Mouse (Mus musculus): ENCODE results near the gene Vsig8. TPM values are rescaled to one million over a fixed set of nuclear protein-coding genes. Genes with fewer than 3 reads are reported as not detected.

The Vsig8 gene
- polyA plus RNA-seq, 1 experiment from 2014 or later: 0.05 TPM

GRCm38 (mm10) chr1:172585612-172586567 is 30.2 kb downstream of the Vsig8 start:
- no peak for ATAC-seq (ENCODE audit: low read depth)
- Histone ChIP-seq H3K27ac (ENCODE audit: low read length) (no peak overlapping the region), H3K4me3 (ENCODE audit: low read depth, low read length) (no peak overlapping the region), H3K9me3 (replicated peaks; ENCODE audit: control insufficient read depth, low read length) (no peaks in the 10 kb centered on the region), H3K9ac (ENCODE audit: low read depth, low read length) (no peak overlapping the region), H3K27me3 (ENCODE audit: control insufficient read depth, insufficient read depth, low read depth, low read length) (no peaks in the 10 kb centered on the region; the same call in 1 of the 2 replicates), H3K4me1 (ENCODE audit: control insufficient read depth, low read depth, low read length) (no peaks in the 10 kb centered on the region), H3K4me2 (ENCODE audit: low read depth, low read length) (no peak overlapping the region), H3K36me3 (ENCODE audit: control insufficient read depth, insufficient read depth) (no peaks in the 10 kb centered on the region)
- WGBS (ENCODE audit: insufficient replicate concordance): 43% methylated on average over 26 of the region's 26 CpGs

GRCm38 (mm10) chr1:172590385-172590784 is 34.6 kb downstream of the Vsig8 start, which contains the start of gene Slamf8:
Slamf8 (minus strand) TSS chr1:172590568.
- 55% methylated on average over 7 of the region's 7 CpGs for WGBS (ENCODE audit: insufficient replicate concordance)
- H3K36me3 ChIP-seq (ENCODE audit: control insufficient read depth, insufficient read depth): no peaks in the 10 kb centered on the region
- no peak within 1 kb of the TSS for H3K27ac ChIP-seq (ENCODE audit: low read length)
- ATAC-seq (ENCODE audit: low read depth): no peak
- H3K4me1 ChIP-seq (ENCODE audit: control insufficient read depth, low read depth, low read length): no peaks in the 10 kb centered on the region
- no peaks in the 10 kb centered on the region; the same call in 1 of the 2 replicates for H3K27me3 ChIP-seq (ENCODE audit: control insufficient read depth, insufficient read depth, low read depth, low read length)
- H3K9ac ChIP-seq (ENCODE audit: low read depth, low read length): no peak within 1 kb of the TSS
- H3K4me3 ChIP-seq (ENCODE audit: low read depth, low read length): no peak within 1 kb of the TSS
- H3K4me2 ChIP-seq (ENCODE audit: low read depth, low read length): no peak within 1 kb of the TSS
- no peaks in the 10 kb centered on the region for H3K9me3 ChIP-seq (replicated peaks; ENCODE audit: control insufficient read depth, low read length)

DNA sequence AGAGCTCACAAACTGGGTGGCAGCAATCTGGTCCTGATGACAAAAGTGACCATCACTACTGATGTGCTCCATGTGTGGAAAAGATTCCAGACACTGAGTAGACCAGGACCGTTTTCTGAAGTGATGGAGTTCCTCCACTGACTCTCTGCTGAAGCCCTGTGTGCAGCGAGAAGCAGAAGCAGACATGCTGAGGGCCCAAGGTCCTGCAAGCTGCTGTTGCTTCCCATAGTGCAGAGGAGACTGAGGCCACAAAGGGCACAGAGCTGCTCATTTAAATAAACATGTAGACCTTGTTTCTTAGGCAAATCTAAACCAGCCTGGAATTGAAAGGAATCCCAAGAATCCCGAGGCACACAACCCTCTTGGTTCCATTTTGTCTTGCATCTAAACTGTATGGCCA is 37.6 kb downstream of the Vsig8 start:
- no peaks in the 10 kb centered on the region for H3K4me1 ChIP-seq (ENCODE audit: control insufficient read depth, low read depth, low read length)
- no peak overlapping the region for H3K27ac ChIP-seq (ENCODE audit: low read length)
- H3K36me3 ChIP-seq (ENCODE audit: control insufficient read depth, insufficient read depth): no peaks in the 10 kb centered on the region
- WGBS (ENCODE audit: insufficient replicate concordance): 41% methylated on average over 3 of the region's 3 CpGs
- no peaks in the 10 kb centered on the region for H3K27me3 ChIP-seq (ENCODE audit: control insufficient read depth, insufficient read depth, low read depth, low read length)
- H3K9me3 ChIP-seq (replicated peaks; ENCODE audit: control insufficient read depth, low read length): no peaks in the 10 kb centered on the region
- no peak overlapping the region for H3K4me3 ChIP-seq (ENCODE audit: low read depth, low read length)
- ATAC-seq (ENCODE audit: low read depth): no peak
- no peak overlapping the region for H3K4me2 ChIP-seq (ENCODE audit: low read depth, low read length)
- no peak overlapping the region for H3K9ac ChIP-seq (ENCODE audit: low read depth, low read length)

- Histone ChIP-seq H3K4me1 (ENCODE audit: control insufficient read depth, low read depth, low read length) (no peaks in the 10 kb centered on the region), H3K4me2 (ENCODE audit: low read depth, low read length) (no peak overlapping the region), H3K27me3 (ENCODE audit: control insufficient read depth, insufficient read depth, low read depth, low read length) (no peaks in the 10 kb centered on the region), H3K27ac (ENCODE audit: low read length) (no peak overlapping the region), H3K36me3 (ENCODE audit: control insufficient read depth, insufficient read depth) (no peaks in the 10 kb centered on the region), H3K9me3 (replicated peaks; ENCODE audit: control insufficient read depth, low read length) (no peaks in the 10 kb centered on the region), H3K4me3 (ENCODE audit: low read depth, low read length) (no peak overlapping the region), H3K9ac (ENCODE audit: low read depth, low read length) (no peak overlapping the region)
- WGBS (ENCODE audit: insufficient replicate concordance): 28% methylated on average over 2 of the region's 2 CpGs
- no peak for ATAC-seq (ENCODE audit: low read depth)
Observed at GRCm38 (mm10) chr1:172593956-172594355, 38.2 kb downstream of the Vsig8 start.

DNA sequence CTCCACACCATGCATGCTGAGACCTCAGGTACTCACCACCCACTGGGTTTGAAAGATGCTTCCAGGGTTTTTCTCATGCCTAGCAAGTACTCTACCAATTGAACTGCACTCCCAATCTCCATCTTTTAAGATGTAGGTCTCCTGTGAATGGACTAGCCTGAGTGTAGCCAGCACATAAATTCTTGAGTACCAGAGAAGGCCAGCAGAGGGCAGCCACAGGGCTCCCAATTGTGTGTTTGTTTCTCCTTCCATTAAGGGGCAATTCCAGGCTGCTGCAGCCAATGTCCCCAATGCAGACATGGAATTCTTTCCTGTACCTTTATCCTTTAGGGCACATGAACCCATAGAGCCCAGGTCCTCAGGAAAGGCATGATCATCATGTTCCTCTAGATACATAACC is 38.8 kb downstream of the Vsig8 start:
- H3K4me1 ChIP-seq (ENCODE audit: control insufficient read depth, low read depth, low read length): no peaks in the 10 kb centered on the region
- no peaks in the 10 kb centered on the region for H3K27me3 ChIP-seq (ENCODE audit: control insufficient read depth, insufficient read depth, low read depth, low read length)
- no peaks in the 10 kb centered on the region for H3K9me3 ChIP-seq (replicated peaks; ENCODE audit: control insufficient read depth, low read length)
- no peak overlapping the region for H3K27ac ChIP-seq (ENCODE audit: low read length)
- no peak overlapping the region for H3K4me2 ChIP-seq (ENCODE audit: low read depth, low read length)
- H3K4me3 ChIP-seq (ENCODE audit: low read depth, low read length): no peak overlapping the region
- no peak overlapping the region for H3K9ac ChIP-seq (ENCODE audit: low read depth, low read length)
- no peaks in the 10 kb centered on the region for H3K36me3 ChIP-seq (ENCODE audit: control insufficient read depth, insufficient read depth)
- ATAC-seq (ENCODE audit: low read depth): no peak

DNA sequence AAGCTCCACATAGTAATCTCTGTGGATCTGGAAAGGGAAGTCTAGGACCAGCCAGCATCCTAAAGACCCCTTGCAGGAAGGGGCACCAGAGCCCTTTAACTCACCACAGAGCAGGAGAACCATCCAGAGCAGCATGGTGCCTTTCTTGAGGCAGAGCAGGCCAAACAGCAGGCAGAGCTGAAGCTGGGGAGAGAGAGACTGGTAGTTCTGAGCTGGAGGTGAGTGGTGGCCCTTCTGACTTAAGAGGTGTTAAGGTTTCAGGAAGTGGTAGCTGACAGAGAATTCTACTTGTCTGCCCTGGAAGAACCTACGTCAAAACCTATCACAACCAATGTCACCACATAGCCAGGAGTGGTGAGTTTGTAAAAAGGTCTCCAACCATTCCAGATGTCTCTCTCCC is 46.6 kb downstream of the Vsig8 start, which contains the start of gene Fcrl6:
Gene Fcrl6, minus strand, starts transcription at position 226 of the 400 bp plus-strand sequence.
- Histone ChIP-seq H3K4me2 (ENCODE audit: low read depth, low read length) (no peak within 1 kb of the TSS), H3K27me3 (ENCODE audit: control insufficient read depth, insufficient read depth, low read depth, low read length) (no peaks in the 10 kb centered on the region), H3K27ac (ENCODE audit: low read length) (no peak within 1 kb of the TSS), H3K4me3 (ENCODE audit: low read depth, low read length) (no peak within 1 kb of the TSS), H3K9me3 (replicated peaks; ENCODE audit: control insufficient read depth, low read length) (no peaks in the 10 kb centered on the region), H3K36me3 (ENCODE audit: control insufficient read depth, insufficient read depth) (no peaks in the 10 kb centered on the region), H3K4me1 (ENCODE audit: control insufficient read depth, low read depth, low read length) (no peaks in the 10 kb centered on the region), H3K9ac (ENCODE audit: low read depth, low read length) (no peak within 1 kb of the TSS)
- WGBS (ENCODE audit: insufficient replicate concordance): 31% methylated on average over 1 of the region's 1 CpGs
- no peak for ATAC-seq (ENCODE audit: low read depth)

DNA sequence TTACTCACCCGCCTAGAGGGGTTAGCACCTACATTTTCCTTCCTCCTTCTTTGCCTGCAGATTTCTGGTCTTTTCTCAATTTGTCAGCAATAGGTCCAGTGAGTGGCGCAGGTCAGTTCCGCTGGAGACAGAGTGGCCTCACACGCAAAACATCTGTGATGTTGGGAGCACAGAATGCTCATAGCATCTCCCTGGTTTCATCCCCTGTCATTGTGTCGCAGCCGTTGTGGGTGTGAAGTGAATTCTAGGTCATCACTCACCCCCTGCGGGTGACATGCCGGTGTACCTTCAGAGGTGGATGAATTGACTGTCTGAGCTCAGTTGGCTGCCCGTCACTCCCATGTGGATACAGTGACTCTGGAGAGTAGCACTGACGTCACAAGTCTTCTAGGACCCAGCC is 55.6 kb downstream of the Vsig8 start:
- Histone ChIP-seq H3K9me3 (replicated peaks; ENCODE audit: control insufficient read depth, low read length) (no peaks in the 10 kb centered on the region), H3K27me3 (ENCODE audit: control insufficient read depth, insufficient read depth, low read depth, low read length) (no peaks in the 10 kb centered on the region), H3K36me3 (ENCODE audit: control insufficient read depth, insufficient read depth) (no peaks in the 10 kb centered on the region), H3K4me3 (ENCODE audit: low read depth, low read length) (no peak overlapping the region), H3K27ac (ENCODE audit: low read length) (no peak overlapping the region), H3K4me2 (ENCODE audit: low read depth, low read length) (no peak overlapping the region), H3K4me1 (ENCODE audit: control insufficient read depth, low read depth, low read length) (no peaks in the 10 kb centered on the region), H3K9ac (ENCODE audit: low read depth, low read length) (no peak overlapping the region)
- no peak for ATAC-seq (ENCODE audit: low read depth)
- WGBS (ENCODE audit: insufficient replicate concordance): 66% methylated on average over 10 of the region's 10 CpGs

DNA sequence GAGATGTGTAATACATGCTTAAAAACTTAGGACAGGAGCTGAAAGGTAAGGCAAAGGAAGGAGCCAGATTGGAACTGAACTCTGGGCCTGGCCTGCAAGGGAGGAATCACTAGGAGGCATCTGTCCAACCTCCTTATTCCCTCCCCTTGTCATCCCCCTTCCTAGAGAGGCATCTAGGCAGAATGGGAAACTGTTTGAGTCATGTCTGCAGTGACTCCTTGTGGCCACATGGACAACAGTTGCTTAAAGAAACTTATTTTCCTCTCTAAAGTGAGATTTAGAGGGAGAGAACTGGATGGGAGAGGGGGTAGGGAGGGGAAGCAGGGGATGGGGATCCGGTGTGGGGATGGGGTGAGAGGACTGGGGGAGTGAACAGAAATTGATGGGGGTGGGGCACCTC is 57.0 kb downstream of the Vsig8 start:
- Histone ChIP-seq H3K27ac (ENCODE audit: low read length) (no peak overlapping the region), H3K4me1 (ENCODE audit: control insufficient read depth, low read depth, low read length) (no peaks in the 10 kb centered on the region), H3K4me2 (ENCODE audit: low read depth, low read length) (no peak overlapping the region), H3K9ac (ENCODE audit: low read depth, low read length) (no peak overlapping the region), H3K4me3 (ENCODE audit: low read depth, low read length) (no peak overlapping the region), H3K9me3 (replicated peaks; ENCODE audit: control insufficient read depth, low read length) (no peaks in the 10 kb centered on the region), H3K27me3 (ENCODE audit: control insufficient read depth, insufficient read depth, low read depth, low read length) (no peaks in the 10 kb centered on the region; the same call in 1 of the 2 replicates), H3K36me3 (ENCODE audit: control insufficient read depth, insufficient read depth) (no peaks in the 10 kb centered on the region)
- ATAC-seq (ENCODE audit: low read depth): no peak
- WGBS (ENCODE audit: insufficient replicate concordance): 23% methylated on average over 1 of the region's 1 CpGs
